Mouse (Mus musculus) kidney, embryonic 16.5 days (tissue): Measurements from ENCODE around the gene Arl6ip5. TPM values are rescaled to one million over a fixed set of nuclear protein-coding genes. Genes with fewer than 3 reads are reported as not detected.
A peak's percentile ranks its signal among the peaks of the same experiment; 100 is the strongest.

Experiments
- ATAC-seq: fragments of 200-750 bp; cut with Nextera tagmentation; 2 replicates; pipeline ENCODE4 v1.8.0; 2017; ENCODE audit warnings: moderate TSS enrichment; ENCODE audit not compliant: low FRiP score, low TSS enrichment
- H3K27ac ChIP-seq: fragments of 300-500 bp; sonication (generic); 2 replicates; pipeline ENCODE4 v1.5.1; 2014; ENCODE audit warnings: low read length
- H3K27me3 ChIP-seq: fragments of 300-500 bp; sonication (generic); 2 replicates; pipeline ENCODE4 v1.6.1; 2014; ENCODE audit warnings: low read length, control low read depth, mixed read lengths; ENCODE audit not compliant: insufficient read depth
- H3K36me3 ChIP-seq: fragments of 300-500 bp; sonication (generic); 2 replicates; pipeline ENCODE4 v1.6.1; 2014; ENCODE audit warnings: low read length, control low read depth, mixed read lengths; ENCODE audit not compliant: insufficient read depth
- H3K4me1 ChIP-seq: fragments of 300-500 bp; sonication (generic); 2 replicates; pipeline ENCODE4 v1.6.1; 2014; ENCODE audit warnings: low read length, control low read depth, mixed read lengths; ENCODE audit not compliant: insufficient read depth
- H3K4me2 ChIP-seq: fragments of 300-500 bp; sonication (generic); replicated peaks from 2 replicates; pipeline ENCODE4 v1.6.1; 2014; ENCODE audit warnings: low read depth, low read length
- H3K4me3 ChIP-seq: fragments of 300-500 bp; sonication (generic); 2 replicates; pipeline ENCODE4 v1.5.1; 2014; ENCODE audit warnings: mild to moderate bottlenecking, low read length
- H3K9ac ChIP-seq: fragments of 300-500 bp; sonication (generic); replicated peaks from 2 replicates; pipeline ENCODE4 v1.6.1; 2014; ENCODE audit warnings: low read length
- H3K9me3 ChIP-seq: fragments of 300-500 bp; sonication (generic); 2 replicates; pipeline ENCODE4 v1.6.1; 2016; ENCODE audit warnings: low read length, control low read depth
- WGBS: fragments of 180-500 bp; shearing (Covaris S2); extraction: QIAGEN DNeasy Blood & Tissue Kit; methylation state at CpG from one replicate; pipeline ENCODE4 v1.1.7; 2014; 5-methylcytosine and 5-hydroxymethylcytosine counted together
- polyA plus RNA-seq: library from polyadenylated mRNA; unstranded; fragments of >200 nt; fragmentation: Nextera tagmentation; extraction: Ambion mirVana; gene quantifications from 2 replicates; pipeline ENCODE4 v1.2.1, GENCODE M21; 2015

Gene Arl6ip5
- polyA plus RNA-seq = 72.1 and 77.2 TPM in 2 replicates

GRCm38 (mm10) chr6:97210191-97210961 lies at the start of gene Arl6ip5:
Gene Arl6ip5 (plus strand): TSS chr6:97210689.
- WGBS = 10% methylated on average over 32 of the region's 32 CpGs
- H3K27ac ChIP-seq = peak within 1 kb of the TSS; percentile 66

GRCm38 (mm10) chr6:97175716-97176115 lies 34.8 kb upstream of the Arl6ip5 start:
- Histone ChIP-seq H3K4me3 (0 out of 2 replicates have a peak overlapping the region, but pooled peaks have one; percentile 5), H3K27ac (no peak overlapping the region), H3K27me3 (no peaks in the 10 kb centered on the region), H3K4me1 (peaks cover 33% of the 10 kb centered on the region), H3K36me3 (peaks cover 22% of the 10 kb centered on the region), H3K9ac (no peak overlapping the region), H3K9me3 (no peaks in the 10 kb centered on the region), H3K4me2 (peak overlapping the region; percentile 35; the same call in 1 of the 2 replicates)
- WGBS = 43% methylated on average over 11 of the region's 11 CpGs
- ATAC-seq = no peak

More at GRCm38 (mm10) chr6:97210191-97210961, at the start of gene Arl6ip5:
- H3K36me3 ChIP-seq = no peaks in the 10 kb centered on the region; the same call in 1 of the 2 replicates
- H3K27me3 ChIP-seq = no peaks in the 10 kb centered on the region
- H3K9me3 ChIP-seq = no peaks in the 10 kb centered on the region
- peaks cover 18% of the 10 kb centered on the region for H3K4me1 ChIP-seq
- ATAC-seq = peak; percentile 79
- H3K4me2 ChIP-seq = peak within 1 kb of the TSS; percentile 79
- peak within 1 kb of the TSS; percentile 83 for H3K9ac ChIP-seq
- H3K4me3 ChIP-seq = peak within 1 kb of the TSS; percentile 77

- Histone ChIP-seq H3K4me1 (peaks cover 33% of the 10 kb centered on the region), H3K4me2 (peak within 1 kb of the TSS; percentile 70), H3K36me3 (0 out of 2 replicates have a peak, but pooled peaks cover 3% of the 10 kb centered on the region), H3K27ac (peak within 1 kb of the TSS; percentile 96), H3K4me3 (peak within 1 kb of the TSS; percentile 92), H3K9ac (peak within 1 kb of the TSS; percentile 96), H3K27me3 (no peaks in the 10 kb centered on the region), H3K9me3 (no peaks in the 10 kb centered on the region)
- peak; percentile 98 for ATAC-seq
- under 1% methylated on average over 79 of the region's 80 CpGs for WGBS
These were observed 31.8 kb upstream of the Arl6ip5 start, which contains the start of gene Tmf1 for GRCm38 (mm10) chr6:97178491-97179366. Gene Tmf1 (minus strand): TSS chr6:97179122.

- peak; percentile 73 for ATAC-seq
- Histone ChIP-seq H3K4me1 (peaks cover 33% of the 10 kb centered on the region), H3K27ac (peak overlapping the region; percentile 96), H3K4me2 (peak overlapping the region; percentile 70), H3K4me3 (peak overlapping the region; percentile 92), H3K36me3 (0 out of 2 replicates have a peak, but pooled peaks cover 3% of the 10 kb centered on the region), H3K27me3 (no peaks in the 10 kb centered on the region), H3K9ac (peak overlapping the region; percentile 96), H3K9me3 (no peaks in the 10 kb centered on the region)
- WGBS = 4% methylated on average over 11 of the region's 11 CpGs
These were observed 31.1 kb upstream of the Arl6ip5 start for GRCm38 (mm10) chr6:97179367-97179828.

- Histone ChIP-seq H3K27me3 (no peaks in the 10 kb centered on the region), H3K27ac (no peak overlapping the region), H3K4me2 (no peak overlapping the region), H3K4me1 (peaks cover 11% of the 10 kb centered on the region), H3K9ac (no peak overlapping the region), H3K4me3 (no peak overlapping the region), H3K36me3 (peaks cover 27% of the 10 kb centered on the region), H3K9me3 (no peaks in the 10 kb centered on the region)
- ATAC-seq = no peak
- WGBS = 68% methylated on average over 3 of the region's 3 CpGs
These were observed 10.1 kb upstream of the Arl6ip5 start for GRCm38 (mm10) chr6:97200437-97200836.

- ATAC-seq = no peak
These were observed 8.0 kb upstream of the Arl6ip5 start for GRCm38 (mm10) chr6:97202477-97202876.

GRCm38 (mm10) chr6:97204252-97204869 lies 6.1 kb upstream of the Arl6ip5 start:
- peak overlapping the region; percentile 92 for H3K4me3 ChIP-seq
- ATAC-seq = no peak
- no peaks in the 10 kb centered on the region for H3K27me3 ChIP-seq
- H3K4me2 ChIP-seq = peak overlapping the region; percentile 58
- peaks cover 16% of the 10 kb centered on the region for H3K4me1 ChIP-seq
- WGBS = 13% methylated on average over 9 of the region's 9 CpGs
- H3K9me3 ChIP-seq = no peaks in the 10 kb centered on the region
- H3K36me3 ChIP-seq = 0 out of 2 replicates have a peak, but pooled peaks cover 2% of the 10 kb centered on the region
- no peak overlapping the region for H3K27ac ChIP-seq
- H3K9ac ChIP-seq = peak overlapping the region; percentile 98

More at GRCm38 (mm10) chr6:97202477-97202876, 8.0 kb upstream of the Arl6ip5 start:
- no peak overlapping the region for H3K4me3 ChIP-seq
- no peaks in the 10 kb centered on the region for H3K9me3 ChIP-seq
- H3K4me1 ChIP-seq = peaks cover 11% of the 10 kb centered on the region
- H3K27ac ChIP-seq = no peak overlapping the region
- no peaks in the 10 kb centered on the region for H3K27me3 ChIP-seq
- peaks cover 8% of the 10 kb centered on the region for H3K36me3 ChIP-seq
- WGBS = 89% methylated on average over 3 of the region's 3 CpGs
- no peak overlapping the region for H3K4me2 ChIP-seq
- no peak overlapping the region for H3K9ac ChIP-seq

GRCm38 (mm10) chr6:97204952-97205351 lies 5.5 kb upstream of the Arl6ip5 start:
- peak; percentile 68 for ATAC-seq
- Histone ChIP-seq H3K4me1 (peaks cover 17% of the 10 kb centered on the region), H3K9me3 (no peaks in the 10 kb centered on the region), H3K27me3 (no peaks in the 10 kb centered on the region), H3K36me3 (0 out of 2 replicates have a peak, but pooled peaks cover 2% of the 10 kb centered on the region), H3K4me3 (peak overlapping the region; percentile 92), H3K27ac (peak overlapping the region; percentile 82), H3K9ac (peak overlapping the region; percentile 98), H3K4me2 (peak overlapping the region; percentile 58)
- 0% methylated on average over 16 of the region's 16 CpGs for WGBS

GRCm38 (mm10) chr6:97205439-97205885 lies 5.0 kb upstream of the Arl6ip5 start, which contains the start of gene Uba3:
Gene Uba3 (minus strand): TSS chr6:97205647.
- peak; percentile 97 for ATAC-seq
- WGBS = under 1% methylated on average over 38 of the region's 38 CpGs
- peak within 1 kb of the TSS; percentile 92 for H3K4me3 ChIP-seq
- peaks cover 20% of the 10 kb centered on the region for H3K4me1 ChIP-seq
- H3K9ac ChIP-seq = peak within 1 kb of the TSS; percentile 98
- H3K27me3 ChIP-seq = no peaks in the 10 kb centered on the region
- no peaks in the 10 kb centered on the region for H3K9me3 ChIP-seq
- H3K27ac ChIP-seq = peak within 1 kb of the TSS; percentile 82
- H3K36me3 ChIP-seq = 0 out of 2 replicates have a peak, but pooled peaks cover 2% of the 10 kb centered on the region
- H3K4me2 ChIP-seq = peak within 1 kb of the TSS; percentile 58
